Mouse (Mus musculus): ENCODE results near the gene Rbfox2. TPM values are rescaled to one million over a fixed set of nuclear protein-coding genes. Genes with fewer than 3 reads are reported as not detected.

Gene Rbfox2
- total RNA-seq, 2 experiments from 2014 or later = 48.2 to 78.6 TPM

DNA sequence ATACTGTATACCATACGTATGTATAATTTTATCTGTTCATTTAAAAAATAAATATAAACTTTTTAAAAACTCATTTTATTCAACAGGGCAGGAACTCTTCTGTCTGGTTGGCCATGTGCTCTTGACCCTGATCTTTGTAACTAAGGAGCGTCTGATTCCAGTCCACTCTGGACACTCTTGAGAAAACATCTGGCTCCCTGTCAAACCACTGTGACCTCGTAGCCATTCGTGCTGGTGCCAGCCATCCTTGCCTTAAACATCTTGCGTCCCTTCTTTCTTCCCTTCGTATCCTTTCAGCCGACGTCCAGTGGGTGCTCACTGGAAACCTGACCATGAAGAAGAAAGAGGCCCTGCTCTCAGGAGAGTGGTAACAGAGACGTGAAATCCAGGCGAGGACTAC, 16.4 kb upstream of the Rbfox2 start:
- no peak overlapping the region for H3K4me3 ChIP-seq
- DNase-seq = no peak
- intact Hi-C loops (cut with DNase I) = no loop called here
- TF ChIP-seq CTCF (IDR thresholded peaks at IDR 0.05) = no peak
- H3K27ac ChIP-seq = no peak overlapping the region

DNA sequence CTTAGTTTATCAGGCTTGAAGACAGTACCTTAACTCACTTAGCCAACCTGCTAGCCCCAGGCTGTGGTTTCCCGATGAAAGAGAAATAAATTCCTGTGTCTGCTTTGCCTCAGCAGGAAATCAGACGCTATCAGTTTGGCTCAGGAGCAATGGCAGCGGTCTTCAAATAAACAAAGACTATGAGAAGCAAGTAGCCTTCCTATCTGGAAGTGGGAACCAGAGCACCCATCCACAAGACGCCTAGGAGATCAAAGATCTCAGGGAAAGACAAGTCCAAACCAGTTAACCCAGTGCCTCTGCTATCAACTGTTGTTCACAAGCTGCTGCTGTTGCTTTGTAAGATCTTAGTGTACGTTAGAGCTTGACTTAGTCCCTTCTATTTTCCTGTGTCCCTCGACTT, 6.9 kb upstream of the Rbfox2 start:
- peak overlapping the region; percentile 20; the same call in 1 of the 2 replicates for H3K27ac ChIP-seq
- no peak for DNase-seq
- H3K4me3 ChIP-seq = no peak overlapping the region
- no peak for TF ChIP-seq CTCF (IDR thresholded peaks at IDR 0.05)
- intact Hi-C loops (cut with DNase I) = no loop called here

DNA sequence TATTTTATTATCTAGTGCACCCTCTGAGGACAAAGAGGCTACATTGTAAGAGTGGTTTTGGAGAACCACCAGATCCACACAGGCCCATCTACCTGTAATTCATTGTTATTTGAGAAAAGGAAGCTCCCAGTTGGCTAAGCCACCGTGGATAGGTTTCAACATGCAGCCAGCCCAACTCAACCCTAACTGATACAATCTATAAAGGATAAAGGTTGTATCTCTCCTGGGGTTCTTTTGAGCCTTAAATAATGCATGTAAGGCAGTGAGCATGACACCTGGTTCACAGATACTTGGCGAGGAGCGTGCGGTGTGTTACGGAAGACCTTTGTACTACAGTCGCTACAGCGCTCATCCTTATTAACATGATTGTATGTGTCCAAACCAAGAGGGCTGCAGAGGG, 6.0 kb upstream of the Rbfox2 start:
- intact Hi-C loops (cut with DNase I) = no loop called here
- DNase-seq = no peak
- no peak overlapping the region for H3K4me3 ChIP-seq
- no peak overlapping the region for H3K27ac ChIP-seq
- TF ChIP-seq CTCF (IDR thresholded peaks at IDR 0.05) = no peak

DNA sequence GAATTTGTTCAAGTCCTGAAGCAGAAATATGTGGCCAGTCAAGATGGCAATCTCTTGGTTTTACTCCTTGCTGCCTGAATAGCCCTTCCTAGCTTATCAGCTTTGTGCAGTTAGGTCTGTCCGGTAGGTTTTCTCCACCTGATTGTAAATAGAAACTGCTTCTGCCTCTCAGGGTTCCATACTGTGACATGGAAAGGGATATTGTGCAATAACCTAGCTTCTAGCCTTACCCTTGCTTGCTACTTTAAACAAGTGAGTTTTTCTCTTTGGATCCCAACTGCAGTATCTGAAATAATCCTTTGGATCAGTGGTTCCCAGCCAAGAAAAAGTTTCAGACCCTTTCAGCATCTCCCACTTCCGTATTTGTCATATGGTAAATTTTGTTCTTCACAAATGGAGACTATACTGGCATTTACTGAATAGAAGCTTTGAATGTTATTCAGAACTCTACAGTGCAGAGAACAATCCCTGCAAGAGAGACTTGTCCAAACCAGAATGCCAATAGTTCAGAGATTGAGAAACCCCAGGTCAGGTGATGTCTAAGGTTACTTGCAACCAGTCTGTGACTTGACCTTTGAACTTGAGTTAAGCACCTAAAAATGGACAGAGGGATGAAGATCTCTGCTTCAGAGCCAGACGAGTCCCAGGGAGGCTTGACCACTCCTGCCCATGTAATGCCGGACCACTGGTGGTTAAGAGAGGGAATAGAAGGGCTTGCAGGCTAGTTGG, 1.1 kb upstream of the Rbfox2 start:
- no peak overlapping the region for H3K4me3 ChIP-seq
- intact Hi-C loops (cut with DNase I) = no loop called here
- TF ChIP-seq CTCF (IDR thresholded peaks at IDR 0.05) = no peak
- H3K27ac ChIP-seq = peak overlapping the region; percentile 99
- DNase-seq = no peak

DNA sequence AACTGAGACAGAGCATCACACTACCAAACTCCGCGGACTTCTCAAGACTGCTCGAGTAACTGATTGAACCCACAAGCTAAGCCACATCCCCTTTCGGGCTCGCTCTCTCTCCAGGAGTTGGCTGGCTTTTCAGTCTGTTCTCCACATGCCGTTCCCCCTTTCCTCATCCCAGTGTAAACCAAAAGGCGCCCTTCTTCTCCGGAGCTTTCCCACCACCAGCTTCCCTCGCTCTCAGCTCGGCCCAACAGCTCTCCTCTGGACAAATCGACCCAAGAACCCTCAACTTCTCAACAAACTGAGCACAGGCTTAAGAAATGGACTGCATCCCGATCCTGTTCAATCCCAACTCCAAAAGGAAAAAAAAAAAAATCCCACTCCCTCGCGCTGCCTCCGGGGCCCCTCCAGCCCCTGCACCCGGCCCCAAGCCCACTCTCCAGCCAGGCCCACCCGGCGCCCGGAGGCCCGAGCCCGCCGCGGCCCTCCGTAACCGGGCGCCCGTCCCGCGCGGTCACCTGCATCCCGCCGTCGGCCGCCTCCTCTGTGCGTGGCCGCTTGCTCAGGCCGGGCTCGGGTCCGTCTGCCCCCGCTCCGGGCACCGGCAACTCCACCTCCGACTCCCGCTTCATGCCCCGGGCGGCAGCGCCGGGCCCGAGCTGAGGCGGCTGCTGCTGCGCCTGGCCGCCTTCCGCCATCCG, 805 bp downstream of the Rbfox2 start:
- peak; percentile 46 for DNase-seq
- Histone ChIP-seq H3K4me3 (peak overlapping the region; percentile 89), H3K27ac (peak overlapping the region; percentile 99)
- TF ChIP-seq CTCF (IDR thresholded peaks at IDR 0.05) = no peak
- intact Hi-C loops (cut with DNase I) = no loop called here

DNA sequence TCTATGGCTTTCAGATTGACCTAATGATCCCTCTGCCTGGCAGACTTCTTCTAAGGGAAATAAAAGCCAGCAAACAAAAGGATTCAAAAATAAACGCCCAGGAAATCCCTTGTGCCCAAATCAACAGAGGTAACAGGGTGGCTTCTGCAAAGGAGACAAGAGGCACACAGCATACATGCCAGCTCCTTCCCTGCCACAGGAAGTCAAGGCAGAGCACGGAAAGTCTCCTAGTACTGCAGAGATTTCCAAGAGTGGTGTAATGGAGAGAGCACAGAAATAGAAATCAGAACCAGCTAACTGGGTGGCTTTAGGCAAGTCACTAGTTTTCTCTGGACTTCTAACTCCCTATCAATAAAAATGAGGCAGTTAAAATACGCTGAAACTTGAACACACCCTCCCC, 1.8 kb downstream of the Rbfox2 start:
- DNase-seq = no peak
- H3K4me3 ChIP-seq = peak overlapping the region; percentile 89
- peak overlapping the region; percentile 99 for H3K27ac ChIP-seq
- intact Hi-C loops (cut with DNase I) = no loop called here
- no peak for TF ChIP-seq CTCF (IDR thresholded peaks at IDR 0.05)

DNA sequence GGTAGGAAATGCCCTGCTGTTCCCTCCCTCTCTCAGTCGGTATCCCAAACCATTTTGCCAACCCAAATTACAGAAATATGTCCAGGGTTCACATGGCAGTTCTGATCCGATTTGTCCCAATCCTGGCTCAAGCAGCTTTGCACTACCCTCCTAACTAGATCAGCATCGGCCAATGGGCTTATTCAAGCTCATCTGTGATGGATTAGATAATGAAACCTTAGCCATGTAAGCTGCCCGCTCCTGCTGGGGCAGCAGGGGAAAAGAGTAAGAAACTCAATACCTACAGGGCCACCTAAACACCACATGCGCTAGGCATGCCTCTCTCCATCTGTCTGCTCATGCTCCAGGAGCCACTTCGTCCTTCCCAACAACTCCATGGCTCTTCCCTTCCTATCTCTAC, 5.7 kb downstream of the Rbfox2 start:
- intact Hi-C loops (cut with DNase I) = no loop called here
- H3K27ac ChIP-seq = peak overlapping the region; percentile 76
- peak overlapping the region; percentile 26 for H3K4me3 ChIP-seq
- peak; percentile 46 for DNase-seq
- TF ChIP-seq CTCF (IDR thresholded peaks at IDR 0.05) = no peak

DNA sequence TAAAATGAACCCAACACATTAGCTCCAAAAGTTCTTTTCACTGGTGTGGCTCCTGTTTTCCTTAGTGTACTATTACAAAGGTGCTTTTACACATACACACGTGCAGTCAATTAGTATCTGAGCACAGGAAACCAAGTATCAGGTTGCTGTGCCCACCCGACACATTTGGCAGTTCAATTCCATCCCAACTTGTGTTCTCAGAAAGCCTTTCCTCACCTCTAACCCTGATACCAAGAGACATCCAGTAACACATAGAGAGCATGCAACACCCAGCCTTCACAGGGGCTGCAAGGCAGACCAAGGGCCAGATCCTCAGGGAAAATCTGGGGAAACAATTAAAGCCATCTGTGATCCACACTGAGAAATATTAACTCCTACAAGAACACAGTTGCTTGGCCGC, 8.2 kb downstream of the Rbfox2 start:
- no peak overlapping the region for H3K27ac ChIP-seq
- no peak for DNase-seq
- no peak overlapping the region for H3K4me3 ChIP-seq
- intact Hi-C loops (cut with DNase I) = no loop called here
- no peak for TF ChIP-seq CTCF (IDR thresholded peaks at IDR 0.05)

DNA sequence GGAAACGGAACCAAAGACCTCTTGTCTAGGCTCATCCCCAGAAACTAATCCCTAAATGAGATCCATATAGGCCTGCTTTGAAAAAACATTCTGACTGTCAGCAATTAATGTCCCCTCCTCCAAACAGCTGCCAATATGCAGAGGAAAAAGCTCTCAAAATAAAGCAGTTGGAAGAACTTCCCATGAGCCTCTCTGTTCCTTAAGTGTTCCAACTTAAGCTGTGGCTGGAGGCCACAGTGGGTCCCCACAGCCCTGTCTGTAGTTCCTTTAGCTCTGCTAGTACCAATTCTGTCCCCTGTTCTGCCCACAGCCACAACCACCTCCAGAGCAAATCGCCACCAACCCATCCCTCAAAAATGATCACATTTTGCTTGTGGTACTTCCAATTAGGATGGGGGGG, 10.2 kb downstream of the Rbfox2 start:
- no peak for DNase-seq
- peak overlapping the region; percentile 40; the same call in 1 of the 2 replicates for H3K27ac ChIP-seq
- no peak overlapping the region for H3K4me3 ChIP-seq
- no peak for TF ChIP-seq CTCF (IDR thresholded peaks at IDR 0.05)
- intact Hi-C loops (cut with DNase I) = loop anchor here (2.0 kb wide), 1 partner anchor 32 kb away; no protein-coding TSS in a partner anchor

DNA sequence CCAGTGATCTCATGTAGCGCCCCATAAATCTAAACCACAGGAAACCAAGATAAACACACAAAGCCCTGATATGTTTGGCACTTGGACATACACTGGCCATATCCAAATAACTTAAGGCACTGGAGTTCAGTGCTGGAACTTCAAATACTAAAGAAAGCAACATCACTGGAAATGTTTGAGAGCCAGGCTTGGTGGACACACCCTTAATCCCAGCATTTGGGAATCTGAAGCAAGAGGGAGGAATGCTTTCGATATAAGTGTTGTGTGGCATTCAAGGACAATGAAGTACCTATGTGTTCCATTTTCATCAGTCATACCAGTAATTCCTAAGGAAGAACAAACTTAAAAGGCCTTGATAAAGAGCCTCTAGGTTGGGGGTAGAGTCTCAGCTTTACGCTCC, 13.3 kb downstream of the Rbfox2 start:
- TF ChIP-seq CTCF (IDR thresholded peaks at IDR 0.05) = no peak
- DNase-seq = no peak
- intact Hi-C loops (cut with DNase I) = no loop called here
- Histone ChIP-seq H3K4me3 (no peak overlapping the region), H3K27ac (peak overlapping the region; percentile 20; the same call in 1 of the 2 replicates)

DNA sequence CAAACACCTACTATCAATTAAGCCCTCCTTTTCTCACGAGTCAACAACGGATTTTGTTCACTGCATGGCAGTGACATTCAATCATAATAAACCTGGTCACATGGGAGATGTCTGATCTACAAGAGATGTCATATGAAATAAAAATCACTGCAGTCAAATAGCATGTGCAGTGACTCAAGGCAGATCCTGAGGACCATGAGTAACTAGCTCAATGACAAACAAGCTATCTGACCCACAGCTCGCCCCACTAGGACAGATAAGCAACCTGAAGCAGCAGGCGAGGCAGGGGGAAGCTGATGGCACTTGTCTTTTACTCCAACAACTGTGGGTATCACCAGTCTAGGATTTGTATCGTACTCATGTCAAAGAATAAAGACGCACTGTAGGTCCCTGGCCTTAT, 14.4 kb downstream of the Rbfox2 start:
- Histone ChIP-seq H3K4me3 (no peak overlapping the region), H3K27ac (no peak overlapping the region)
- no peak for DNase-seq
- intact Hi-C loops (cut with DNase I) = no loop called here
- TF ChIP-seq CTCF (IDR thresholded peaks at IDR 0.05) = no peak

DNA sequence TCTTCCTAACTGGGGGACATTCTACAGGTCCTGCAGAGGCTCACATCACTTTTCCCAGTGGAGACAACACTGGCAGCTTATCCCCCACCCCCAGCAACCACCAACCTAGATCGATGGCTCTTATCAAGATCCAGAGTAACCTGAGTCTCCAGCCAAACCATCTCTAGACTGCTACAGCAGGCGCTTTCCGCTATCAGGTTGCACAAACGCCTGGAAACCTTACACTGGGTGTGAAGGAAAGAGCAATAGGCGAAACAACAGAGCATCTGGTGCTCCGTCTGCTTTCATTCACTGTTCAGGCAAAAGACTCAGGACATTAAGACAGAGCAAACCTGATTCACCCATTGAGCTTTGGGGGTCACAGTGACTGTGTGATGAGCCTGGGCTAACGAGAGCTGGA, 15.3 kb downstream of the Rbfox2 start:
- intact Hi-C loops (cut with DNase I) = loop anchor here (2.0 kb wide), 1 partner anchor 21 kb away; no protein-coding TSS in a partner anchor
- TF ChIP-seq CTCF (IDR thresholded peaks at IDR 0.05) = no peak
- H3K4me3 ChIP-seq = no peak overlapping the region
- no peak for DNase-seq
- H3K27ac ChIP-seq = no peak overlapping the region; the same call in 1 of the 2 replicates

DNA sequence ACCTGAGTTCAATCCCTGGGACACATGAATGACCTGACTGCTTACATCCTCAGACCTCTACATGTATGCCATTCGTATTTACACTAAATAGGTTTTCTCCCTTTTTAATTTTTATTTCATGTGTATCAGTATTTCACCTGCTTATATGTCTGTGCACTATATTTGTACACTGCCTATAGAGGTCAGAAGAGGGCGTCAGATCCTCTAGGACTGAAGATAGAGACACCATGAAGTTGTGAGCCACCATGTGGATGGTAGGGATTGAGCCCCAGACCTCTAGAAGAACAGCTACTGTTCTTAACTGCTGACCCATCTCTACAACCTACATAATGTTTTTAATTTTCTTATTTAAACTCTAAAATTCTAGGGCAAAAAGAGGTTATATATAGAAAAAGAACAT, 16.5 kb downstream of the Rbfox2 start:
- Histone ChIP-seq H3K4me3 (no peak overlapping the region), H3K27ac (no peak overlapping the region)
- intact Hi-C loops (cut with DNase I) = loop anchor here (2.0 kb wide), 1 partner anchor 20 kb away; no protein-coding TSS in a partner anchor
- TF ChIP-seq CTCF (IDR thresholded peaks at IDR 0.05) = no peak
- DNase-seq = no peak

All from gastrocnemius, adult 2 months (tissue).